Mouse (Mus musculus): ENCODE measurements around the gene Daxx. TPM values are rescaled to one million over a fixed set of nuclear protein-coding genes. Genes with fewer than 3 reads are reported as not detected.

Gene Daxx
- polyA plus RNA-seq, 1 experiment from 2014 or later = 39.2 TPM

DNA sequence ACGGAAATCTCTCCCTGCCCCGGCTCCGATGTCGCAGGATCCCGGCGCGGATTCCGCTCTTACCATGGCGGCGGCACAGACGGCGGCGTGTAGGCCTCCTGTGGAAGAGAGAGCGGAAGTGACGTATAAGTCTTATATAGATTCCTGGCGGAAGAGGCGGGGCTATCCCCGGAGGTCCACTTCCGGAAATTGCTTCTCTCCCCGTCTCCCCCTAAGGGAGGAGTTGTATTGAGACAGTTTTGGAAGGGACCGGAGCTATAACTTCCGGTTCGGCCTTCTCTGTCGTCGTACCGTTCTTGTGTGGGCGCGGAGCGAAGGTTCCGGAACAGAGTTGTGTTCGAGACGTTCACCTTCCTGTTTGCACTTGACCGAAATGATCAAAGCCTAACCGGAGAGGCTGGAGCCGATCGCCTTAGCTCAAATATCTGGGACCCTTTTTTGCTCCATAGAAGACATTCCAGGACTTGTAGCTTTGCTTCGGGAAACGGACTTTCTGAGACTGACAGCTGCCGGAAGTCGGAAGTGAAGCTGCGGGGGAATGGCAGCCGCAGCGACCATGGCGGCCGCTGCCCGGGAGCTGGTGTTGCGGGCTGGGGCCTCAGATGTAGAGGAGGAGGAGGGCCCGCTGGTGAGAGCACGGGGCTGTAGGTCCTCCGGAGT lies 46.5 kb downstream of the Daxx start, which contains the start of the genes Vps52 and Rps18:
Gene Vps52 (plus strand): TSS at position 258 of the 660 bp plus-strand sequence.
Gene Rps18 (minus strand): TSS at position 447 of the 660 bp plus-strand sequence.
- H3K9ac ChIP-seq (replicated peaks; ENCODE audit: low read depth, low read length) = peak within 1 kb of the TSS; percentile 97
- no peaks in the 10 kb centered on the region for H3K9me3 ChIP-seq (ENCODE audit: control insufficient read depth, low read depth, low read length)
- peak within 1 kb of the TSS; percentile 94 for H3K27ac ChIP-seq (ENCODE audit: low read length)
- under 1% methylated on average over 50 of the region's 50 CpGs for WGBS
- H3K4me2 ChIP-seq (replicated peaks; ENCODE audit: low read depth, low read length) = peak within 1 kb of the TSS; percentile 100
- H3K4me3 ChIP-seq (ENCODE audit: low read depth, low read length) = peak within 1 kb of the TSS; percentile 99
- ATAC-seq (ENCODE audit: insufficient number of reproducible peaks, insufficient read depth, low FRiP score, low read depth) = peak; percentile 89
- H3K36me3 ChIP-seq (ENCODE audit: control insufficient read depth, insufficient read depth, low read length) = peaks cover 35% of the 10 kb centered on the region
- H3K4me1 ChIP-seq (ENCODE audit: control insufficient read depth, insufficient read depth, low read length) = peaks cover 30% of the 10 kb centered on the region; the same call in 1 of the 2 replicates
- no peaks in the 10 kb centered on the region for H3K27me3 ChIP-seq (ENCODE audit: control insufficient read depth, insufficient read depth, low read length)

DNA sequence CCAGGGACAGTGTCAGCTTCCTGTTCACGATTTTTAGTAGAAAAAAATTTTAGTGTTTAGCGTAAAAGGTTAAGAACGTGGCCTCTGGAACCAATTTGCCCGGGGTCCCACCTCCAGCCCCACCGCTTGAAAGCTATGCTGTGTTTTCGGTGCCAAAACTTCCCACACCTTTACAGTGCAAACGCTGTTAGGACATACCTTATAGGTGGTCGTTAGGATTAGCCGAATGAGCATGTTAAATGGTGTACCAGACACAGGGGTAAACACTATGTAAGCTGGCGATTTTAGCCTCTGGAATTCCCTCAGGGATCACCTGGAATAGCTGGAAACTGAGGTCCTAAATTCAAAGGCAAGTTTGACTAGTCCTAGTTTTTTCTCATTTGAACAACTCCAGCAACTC lies 47.1 kb downstream of the Daxx start:
- 8% methylated on average over 10 of the region's 10 CpGs for WGBS
- peak overlapping the region; percentile 99 for H3K4me3 ChIP-seq (ENCODE audit: low read depth, low read length)
- H3K9me3 ChIP-seq (ENCODE audit: control insufficient read depth, low read depth, low read length) = no peaks in the 10 kb centered on the region
- peaks cover 30% of the 10 kb centered on the region; the same call in 1 of the 2 replicates for H3K4me1 ChIP-seq (ENCODE audit: control insufficient read depth, insufficient read depth, low read length)
- peaks cover 35% of the 10 kb centered on the region for H3K36me3 ChIP-seq (ENCODE audit: control insufficient read depth, insufficient read depth, low read length)
- peak overlapping the region; percentile 54 for H3K9ac ChIP-seq (replicated peaks; ENCODE audit: low read depth, low read length)
- H3K27me3 ChIP-seq (ENCODE audit: control insufficient read depth, insufficient read depth, low read length) = no peaks in the 10 kb centered on the region
- peak overlapping the region; percentile 84; the same call in 1 of the 2 replicates for H3K27ac ChIP-seq (ENCODE audit: low read length)
- no peak for ATAC-seq (ENCODE audit: insufficient number of reproducible peaks, insufficient read depth, low FRiP score, low read depth)
- peak overlapping the region; percentile 84 for H3K4me2 ChIP-seq (replicated peaks; ENCODE audit: low read depth, low read length)

DNA sequence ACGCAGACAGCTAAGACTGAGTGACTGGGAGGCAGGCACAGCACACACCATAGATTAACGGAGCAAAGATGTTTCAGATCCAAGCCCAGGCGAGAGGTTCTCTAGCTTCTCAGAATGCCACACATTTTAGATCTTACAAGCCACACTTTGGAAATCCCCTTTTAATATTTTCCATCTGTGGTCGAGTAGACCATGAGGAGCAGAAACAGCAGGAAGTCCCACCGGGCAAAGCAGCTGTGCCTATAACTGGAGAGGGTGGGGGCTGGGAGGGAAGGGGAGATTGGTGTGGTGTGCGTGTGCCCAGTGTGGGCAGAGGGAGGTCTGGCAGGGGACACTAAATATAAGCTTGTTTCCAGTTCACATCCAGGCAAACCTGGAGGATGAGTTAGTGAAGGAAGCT lies 48.3 kb downstream of the Daxx start:
- Histone ChIP-seq H3K4me1 (ENCODE audit: control insufficient read depth, insufficient read depth, low read length) (peaks cover 25% of the 10 kb centered on the region; the same call in 1 of the 2 replicates), H3K9me3 (ENCODE audit: control insufficient read depth, low read depth, low read length) (no peaks in the 10 kb centered on the region), H3K4me3 (ENCODE audit: low read depth, low read length) (no peak overlapping the region), H3K27ac (ENCODE audit: low read length) (no peak overlapping the region), H3K4me2 (replicated peaks; ENCODE audit: low read depth, low read length) (no peak overlapping the region), H3K9ac (replicated peaks; ENCODE audit: low read depth, low read length) (no peak overlapping the region), H3K36me3 (ENCODE audit: control insufficient read depth, insufficient read depth, low read length) (peaks cover 26% of the 10 kb centered on the region), H3K27me3 (ENCODE audit: control insufficient read depth, insufficient read depth, low read length) (no peaks in the 10 kb centered on the region)
- WGBS = 90% methylated on average over 6 of the region's 6 CpGs
- ATAC-seq (ENCODE audit: insufficient number of reproducible peaks, insufficient read depth, low FRiP score, low read depth) = no peak

DNA sequence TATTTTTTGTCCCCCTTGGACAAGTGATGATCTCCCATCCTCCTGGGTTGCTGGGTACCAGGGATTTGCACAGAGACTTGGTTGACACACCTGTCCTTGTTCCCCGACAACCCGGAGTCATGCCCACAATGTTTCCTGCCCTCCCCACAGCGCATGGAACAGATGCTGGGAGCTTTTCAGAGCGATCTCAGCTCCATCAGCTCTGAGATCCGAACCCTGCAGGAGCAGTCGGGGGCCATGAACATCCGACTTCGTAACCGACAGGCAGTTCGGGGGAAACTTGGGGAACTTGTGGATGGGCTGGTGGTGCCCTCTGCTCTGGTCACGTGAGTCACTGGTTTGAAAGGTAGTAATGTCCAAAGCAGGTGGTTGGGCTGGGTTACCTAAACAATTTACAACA lies 49.2 kb downstream of the Daxx start:
- ATAC-seq (ENCODE audit: insufficient number of reproducible peaks, insufficient read depth, low FRiP score, low read depth) = no peak
- Histone ChIP-seq H3K27me3 (ENCODE audit: control insufficient read depth, insufficient read depth, low read length) (no peaks in the 10 kb centered on the region), H3K9ac (replicated peaks; ENCODE audit: low read depth, low read length) (no peak overlapping the region), H3K9me3 (ENCODE audit: control insufficient read depth, low read depth, low read length) (no peaks in the 10 kb centered on the region), H3K36me3 (ENCODE audit: control insufficient read depth, insufficient read depth, low read length) (peaks cover 17% of the 10 kb centered on the region), H3K27ac (ENCODE audit: low read length) (no peak overlapping the region), H3K4me1 (ENCODE audit: control insufficient read depth, insufficient read depth, low read length) (peaks cover 16% of the 10 kb centered on the region; the same call in 1 of the 2 replicates), H3K4me2 (replicated peaks; ENCODE audit: low read depth, low read length) (no peak overlapping the region), H3K4me3 (ENCODE audit: low read depth, low read length) (no peak overlapping the region)
- 93% methylated on average over 11 of the region's 11 CpGs for WGBS

DNA sequence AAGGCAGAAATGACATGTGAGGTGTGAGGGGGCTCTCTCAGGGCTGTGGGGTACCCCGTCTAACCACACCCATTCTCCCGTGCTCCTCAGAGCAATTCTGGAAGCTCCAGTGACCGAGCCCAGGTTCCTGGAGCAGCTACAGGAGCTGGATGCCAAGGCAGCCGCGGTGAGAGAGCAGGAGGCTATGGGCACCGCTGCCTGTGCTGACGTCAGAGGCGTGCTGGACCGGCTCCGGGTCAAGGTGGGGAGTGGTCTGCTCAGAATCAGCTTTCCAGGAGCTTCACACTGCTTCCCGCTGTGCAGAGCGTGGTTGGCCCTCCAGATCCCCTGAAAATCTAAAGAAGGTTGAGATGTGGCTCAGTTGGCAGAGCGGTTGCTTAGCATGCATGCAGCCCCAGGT lies 49.9 kb downstream of the Daxx start:
- Histone ChIP-seq H3K27ac (ENCODE audit: low read length) (no peak overlapping the region), H3K4me3 (ENCODE audit: low read depth, low read length) (no peak overlapping the region), H3K9me3 (ENCODE audit: control insufficient read depth, low read depth, low read length) (no peaks in the 10 kb centered on the region), H3K27me3 (ENCODE audit: control insufficient read depth, insufficient read depth, low read length) (no peaks in the 10 kb centered on the region), H3K4me2 (replicated peaks; ENCODE audit: low read depth, low read length) (no peak overlapping the region), H3K36me3 (ENCODE audit: control insufficient read depth, insufficient read depth, low read length) (peaks cover 12% of the 10 kb centered on the region), H3K9ac (replicated peaks; ENCODE audit: low read depth, low read length) (no peak overlapping the region), H3K4me1 (ENCODE audit: control insufficient read depth, insufficient read depth, low read length) (peaks cover 9% of the 10 kb centered on the region; the same call in 1 of the 2 replicates)
- no peak for ATAC-seq (ENCODE audit: insufficient number of reproducible peaks, insufficient read depth, low FRiP score, low read depth)
- WGBS = 95% methylated on average over 13 of the region's 13 CpGs

DNA sequence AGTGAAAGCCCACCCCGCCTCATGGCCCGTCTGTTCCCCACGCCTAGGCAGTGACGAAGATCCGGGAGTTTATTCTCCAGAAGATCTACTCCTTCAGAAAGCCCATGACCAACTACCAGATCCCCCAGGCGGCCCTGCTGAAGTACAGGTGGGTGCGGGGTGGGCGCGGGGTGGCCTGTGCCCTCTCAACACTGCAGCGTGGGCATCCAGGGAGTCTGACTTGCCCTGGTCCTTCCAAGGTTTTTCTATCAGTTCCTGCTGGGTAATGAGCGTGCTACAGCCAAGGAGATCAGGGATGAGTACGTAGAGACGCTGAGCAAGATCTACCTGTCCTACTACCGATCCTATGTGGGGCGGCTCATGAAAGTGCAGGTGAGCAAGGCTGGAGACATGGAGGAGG lies 50.7 kb downstream of the Daxx start:
- Histone ChIP-seq H3K4me3 (ENCODE audit: low read depth, low read length) (no peak overlapping the region), H3K9me3 (ENCODE audit: control insufficient read depth, low read depth, low read length) (no peaks in the 10 kb centered on the region), H3K27me3 (ENCODE audit: control insufficient read depth, insufficient read depth, low read length) (no peaks in the 10 kb centered on the region), H3K9ac (replicated peaks; ENCODE audit: low read depth, low read length) (no peak overlapping the region), H3K4me1 (ENCODE audit: control insufficient read depth, insufficient read depth, low read length) (peaks cover 4% of the 10 kb centered on the region; the same call in 1 of the 2 replicates), H3K36me3 (ENCODE audit: control insufficient read depth, insufficient read depth, low read length) (peaks cover 8% of the 10 kb centered on the region), H3K4me2 (replicated peaks; ENCODE audit: low read depth, low read length) (no peak overlapping the region), H3K27ac (ENCODE audit: low read length) (no peak overlapping the region)
- WGBS = 92% methylated on average over 15 of the region's 15 CpGs
- ATAC-seq (ENCODE audit: insufficient number of reproducible peaks, insufficient read depth, low FRiP score, low read depth) = no peak

DNA sequence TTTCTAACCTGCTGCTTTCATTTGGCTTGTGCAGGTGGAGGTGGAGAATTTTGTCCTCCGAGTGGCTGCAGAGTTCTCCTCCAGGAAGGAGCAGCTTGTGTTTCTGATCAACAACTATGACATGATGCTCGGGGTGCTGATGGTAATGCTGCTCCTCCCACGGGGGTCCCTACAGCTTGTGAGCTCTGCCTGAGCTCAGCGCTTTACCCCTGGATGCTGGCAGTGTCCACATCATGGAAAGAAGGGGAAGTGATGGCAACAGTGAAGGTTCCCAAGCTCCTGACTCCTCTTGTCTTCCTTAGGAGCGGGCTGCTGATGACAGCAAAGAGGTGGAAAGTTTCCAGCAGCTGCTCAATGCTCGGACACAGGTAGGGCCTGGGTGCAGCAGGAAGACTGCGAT lies 53.7 kb downstream of the Daxx start:
- no peak for ATAC-seq (ENCODE audit: insufficient number of reproducible peaks, insufficient read depth, low FRiP score, low read depth)
- WGBS = 92% methylated on average over 7 of the region's 7 CpGs
- H3K36me3 ChIP-seq (ENCODE audit: control insufficient read depth, insufficient read depth, low read length) = peaks cover 13% of the 10 kb centered on the region

More for the DNA sequence above, 53.7 kb downstream of the Daxx start:
- H3K27me3 ChIP-seq (ENCODE audit: control insufficient read depth, insufficient read depth, low read length) = no peaks in the 10 kb centered on the region
- H3K9me3 ChIP-seq (ENCODE audit: control insufficient read depth, low read depth, low read length) = no peaks in the 10 kb centered on the region
- no peak overlapping the region for H3K27ac ChIP-seq (ENCODE audit: low read length)
- H3K4me3 ChIP-seq (ENCODE audit: low read depth, low read length) = no peak overlapping the region
- no peak overlapping the region for H3K9ac ChIP-seq (replicated peaks; ENCODE audit: low read depth, low read length)
- H3K4me1 ChIP-seq (ENCODE audit: control insufficient read depth, insufficient read depth, low read length) = no peaks in the 10 kb centered on the region
- no peak overlapping the region for H3K4me2 ChIP-seq (replicated peaks; ENCODE audit: low read depth, low read length)

Data from stomach, embryonic 14.5 days (tissue).